Mouse (Mus musculus) cortical plate, adult 2 months (tissue): Measurements from ENCODE around the gene Col3a1.

Experiments
- CTCF ChIP-seq: fragments of 200-500 bp; IDR thresholded peaks from 2 replicates; pipeline ENCODE4 v1.5.1; 2011; ENCODE audit warnings: mild to moderate bottlenecking, control low read depth, low read length; ENCODE audit not compliant: insufficient read depth; ENCODE audit errors: extremely low read depth
- POLR2A ChIP-seq: fragments of 200-500 bp; IDR thresholded peaks from 2 replicates; pipeline ENCODE4 v1.6.1; 2011; ENCODE audit warnings: mild to moderate bottlenecking, low read length, control low read depth; ENCODE audit not compliant: insufficient read depth; ENCODE audit errors: extremely low read depth

DNA sequence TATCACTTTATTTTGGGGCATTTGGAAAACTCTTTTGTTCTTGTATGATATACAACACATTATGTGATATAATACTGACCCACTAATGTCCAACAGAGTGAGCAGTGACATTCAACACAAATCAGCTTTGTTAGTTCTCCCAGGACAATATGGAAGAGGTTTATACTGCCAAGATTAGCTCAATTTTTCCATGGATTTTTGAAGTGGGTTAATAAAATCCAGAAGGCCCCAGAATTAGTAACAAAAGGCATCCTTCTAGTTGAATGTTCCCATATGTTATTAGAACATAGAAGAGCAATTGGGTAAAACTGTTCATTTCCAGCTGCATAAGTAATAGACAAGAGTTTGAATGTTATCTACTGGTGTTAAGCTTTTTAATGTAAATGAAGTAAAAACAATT lies 9.5 kb downstream of the Col3a1 start:
- no peak for TF ChIP-seq CTCF
- TF ChIP-seq POLR2A = no peak
